Mouse (Mus musculus) heart, embryonic 11.5 days (tissue): ENCODE results near the gene Neil1. TPM values are rescaled to one million over a fixed set of nuclear protein-coding genes. Genes with fewer than 3 reads are reported as not detected.

Experiments used
- ATAC-seq: fragments of 200-750 bp; cut with Nextera tagmentation; replicated peaks from 2 replicates; pipeline ENCODE4 v1.8.0; 2017; ENCODE audit warnings: moderate library complexity; ENCODE audit not compliant: insufficient number of reproducible peaks, low FRiP score, low TSS enrichment
- H3K27ac ChIP-seq: fragments of 300-500 bp; sonication (generic); 2 replicates; pipeline ENCODE4 v1.5.1; 2014; ENCODE audit warnings: mild to moderate bottlenecking, low read depth, low read length
- H3K27me3 ChIP-seq: fragments of 300-500 bp; sonication (generic); 2 replicates; pipeline ENCODE4 v1.6.1; 2014; ENCODE audit warnings: mild to moderate bottlenecking, low read length, mixed read lengths; ENCODE audit not compliant: control insufficient read depth, insufficient read depth
- H3K36me3 ChIP-seq: fragments of 300-500 bp; sonication (generic); 2 replicates; pipeline ENCODE4 v1.6.1; 2014; ENCODE audit warnings: mild to moderate bottlenecking, low read length, moderate library complexity, mixed read lengths; ENCODE audit not compliant: control insufficient read depth, insufficient read depth
- H3K4me1 ChIP-seq: fragments of 300-500 bp; sonication (generic); 2 replicates; pipeline ENCODE4 v1.6.1; 2014; ENCODE audit warnings: low read length; ENCODE audit not compliant: control insufficient read depth, insufficient read depth
- H3K4me2 ChIP-seq: fragments of 300-500 bp; sonication (generic); 2 replicates; pipeline ENCODE4 v1.6.1; 2014; ENCODE audit warnings: mild to moderate bottlenecking, moderate library complexity
- H3K4me3 ChIP-seq: fragments of 300-500 bp; sonication (generic); 2 replicates; pipeline ENCODE4 v1.5.1; 2014; ENCODE audit warnings: low read depth, low read length
- H3K9ac ChIP-seq: fragments of 300-500 bp; sonication (generic); 2 replicates; pipeline ENCODE4 v1.6.1; 2014; ENCODE audit warnings: mild to moderate bottlenecking, low read depth, low read length, moderate library complexity
- H3K9me3 ChIP-seq: fragments of 300-500 bp; sonication (generic); replicated peaks from 2 replicates; pipeline ENCODE4 v1.6.1; 2016; ENCODE audit warnings: low read length; ENCODE audit not compliant: control insufficient read depth
- WGBS: fragments of 180-500 bp; shearing (Covaris S2); extraction: QIAGEN DNeasy Blood & Tissue Kit; methylation state at CpG from one replicate; pipeline ENCODE4 v1.1.7; 2014; ENCODE audit not compliant: insufficient replicate concordance; 5-methylcytosine and 5-hydroxymethylcytosine counted together
- polyA plus RNA-seq: library from polyadenylated mRNA; unstranded; fragments of >200 nt; fragmentation: Nextera tagmentation; extraction: Ambion mirVana; gene quantifications from 2 replicates; pipeline ENCODE4 v1.2.1, GENCODE M21; 2014

The Neil1 gene
- polyA plus RNA-seq, 1 experiment from 2014 or later = 4.4 TPM

DNA sequence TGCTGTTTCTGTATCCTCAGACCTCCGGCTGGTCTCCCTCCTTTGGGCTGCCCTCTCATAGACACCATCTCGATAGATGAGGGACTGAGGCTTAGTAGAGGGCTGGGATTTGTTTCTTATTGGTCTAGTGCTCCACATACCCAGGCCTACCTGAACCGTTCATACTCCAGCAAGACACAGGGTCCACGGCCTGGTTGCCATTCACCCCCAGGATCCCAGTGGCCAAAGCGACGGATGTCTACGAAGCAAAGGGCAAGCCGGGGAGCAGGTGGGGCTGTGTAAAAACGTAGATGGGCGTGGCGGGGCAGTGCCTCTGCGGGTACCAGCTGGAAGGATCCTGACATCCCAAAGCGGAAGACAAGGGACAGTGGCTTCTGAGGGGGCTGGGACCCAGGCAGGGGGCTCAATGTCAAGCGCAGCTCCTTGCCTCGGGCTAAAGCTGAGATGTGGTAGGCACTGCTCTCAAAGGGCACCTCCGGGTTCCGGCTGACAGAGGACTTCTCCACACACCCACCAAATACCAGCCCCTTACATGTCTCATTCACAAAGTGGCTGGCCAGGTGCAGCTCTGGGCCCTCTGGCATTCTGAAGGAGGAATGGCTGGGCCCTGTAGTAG lies 1.5 kb downstream of the Neil1 start:
- 84% methylated on average over 17 of the region's 17 CpGs for WGBS
- Histone ChIP-seq H3K27me3 (no peaks in the 10 kb centered on the region), H3K4me3 (no peak overlapping the region), H3K27ac (no peak overlapping the region), H3K36me3 (no peaks in the 10 kb centered on the region), H3K9me3 (no peaks in the 10 kb centered on the region), H3K4me2 (peak overlapping the region; percentile 89; the same call in 1 of the 2 replicates), H3K9ac (peak overlapping the region; percentile 82; the same call in 1 of the 2 replicates), H3K4me1 (peaks cover 4% of the 10 kb centered on the region; the same call in 1 of the 2 replicates)
- ATAC-seq = no peak

- Histone ChIP-seq H3K4me2 (no peak overlapping the region), H3K9ac (no peak overlapping the region), H3K36me3 (peaks cover 9% of the 10 kb centered on the region), H3K4me3 (no peak overlapping the region), H3K27ac (no peak overlapping the region), H3K4me1 (peaks cover 4% of the 10 kb centered on the region; the same call in 1 of the 2 replicates), H3K27me3 (no peaks in the 10 kb centered on the region), H3K9me3 (no peaks in the 10 kb centered on the region)
- no peak for ATAC-seq
- WGBS = 89% methylated on average over 8 of the region's 8 CpGs
Observed at GRCm38 (mm10) chr9:57144830-57145229, 3.3 kb downstream of the Neil1 start.

- no peak overlapping the region for H3K4me3 ChIP-seq
- peaks cover 4% of the 10 kb centered on the region; the same call in 1 of the 2 replicates for H3K4me1 ChIP-seq
- WGBS = 81% methylated on average over 11 of the region's 11 CpGs
- H3K9ac ChIP-seq = no peak overlapping the region
- no peaks in the 10 kb centered on the region for H3K27me3 ChIP-seq
- H3K9me3 ChIP-seq = no peaks in the 10 kb centered on the region
- H3K4me2 ChIP-seq = no peak overlapping the region
- ATAC-seq = no peak
- peaks cover 14% of the 10 kb centered on the region for H3K36me3 ChIP-seq
- no peak overlapping the region for H3K27ac ChIP-seq
Observed at GRCm38 (mm10) chr9:57143212-57143611, 4.9 kb downstream of the Neil1 start.

DNA sequence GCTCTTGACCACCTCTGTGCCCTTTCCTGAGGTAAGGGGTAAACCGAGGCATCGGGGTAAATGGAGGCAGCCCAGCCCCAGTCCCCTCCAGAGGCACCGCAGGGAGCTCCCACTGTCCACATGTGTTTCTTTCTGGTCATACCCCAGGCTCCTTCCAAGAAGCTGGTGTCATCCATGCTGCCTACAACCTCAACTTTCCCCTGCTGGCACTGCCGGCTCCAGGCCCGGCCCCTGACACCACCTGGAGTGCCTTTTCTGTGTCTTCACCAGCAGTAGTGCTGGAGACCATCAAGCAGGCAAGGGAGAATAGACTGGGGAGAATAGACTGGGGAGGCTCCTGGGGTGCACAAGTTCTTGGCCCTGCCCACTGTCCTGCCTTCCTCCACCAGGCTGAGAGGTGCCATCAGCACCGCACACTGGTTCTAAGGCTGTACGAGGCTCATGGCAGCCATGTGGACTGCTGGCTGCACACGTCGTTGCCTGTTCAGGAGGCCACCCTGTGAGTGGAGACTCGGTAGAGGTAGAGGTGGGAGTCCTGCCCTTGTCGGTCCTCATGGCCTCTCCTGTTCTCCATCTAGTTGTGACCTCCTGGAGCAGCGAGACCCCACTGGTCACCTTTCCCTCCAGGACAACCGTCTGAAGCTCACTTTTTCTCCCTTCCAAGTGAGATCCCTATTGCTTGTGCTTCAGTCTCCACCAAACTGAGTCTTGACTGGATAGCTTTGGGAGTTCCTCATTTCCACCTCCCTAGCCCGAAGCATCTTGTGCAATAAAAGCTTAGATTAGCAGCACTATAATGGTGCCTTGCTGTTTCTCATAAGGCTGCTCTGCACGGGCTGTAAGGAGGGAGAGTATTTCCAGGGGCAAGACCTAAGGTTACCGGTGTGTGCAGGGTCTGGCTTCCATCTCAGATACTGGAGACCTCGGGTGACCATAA lies 6.4 kb downstream of the Neil1 start:
- H3K27ac ChIP-seq = no peak overlapping the region
- no peak overlapping the region for H3K9ac ChIP-seq
- peaks cover 20% of the 10 kb centered on the region for H3K36me3 ChIP-seq
- no peak for ATAC-seq
- H3K9me3 ChIP-seq = no peaks in the 10 kb centered on the region
- no peaks in the 10 kb centered on the region for H3K27me3 ChIP-seq
- WGBS = 81% methylated on average over 17 of the region's 17 CpGs
- H3K4me1 ChIP-seq = no peaks in the 10 kb centered on the region
- no peak overlapping the region for H3K4me3 ChIP-seq
- no peak overlapping the region for H3K4me2 ChIP-seq

- WGBS = 83% methylated on average over 5 of the region's 5 CpGs
- Histone ChIP-seq H3K27me3 (no peaks in the 10 kb centered on the region), H3K4me3 (no peak overlapping the region), H3K27ac (no peak overlapping the region), H3K4me1 (no peaks in the 10 kb centered on the region), H3K9ac (no peak overlapping the region), H3K36me3 (peaks cover 24% of the 10 kb centered on the region), H3K4me2 (no peak overlapping the region), H3K9me3 (no peaks in the 10 kb centered on the region)
- ATAC-seq = no peak
Observed at GRCm38 (mm10) chr9:57139571-57139970, 8.5 kb downstream of the Neil1 start.

GRCm38 (mm10) chr9:57139110-57139509 lies 9.0 kb downstream of the Neil1 start:
- H3K27me3 ChIP-seq = no peaks in the 10 kb centered on the region
- WGBS = 92% methylated on average over 9 of the region's 9 CpGs
- H3K4me1 ChIP-seq = no peaks in the 10 kb centered on the region
- peaks cover 24% of the 10 kb centered on the region for H3K36me3 ChIP-seq
- no peak overlapping the region for H3K9ac ChIP-seq
- H3K4me3 ChIP-seq = no peak overlapping the region
- no peaks in the 10 kb centered on the region for H3K9me3 ChIP-seq
- ATAC-seq = no peak
- H3K27ac ChIP-seq = no peak overlapping the region
- no peak overlapping the region for H3K4me2 ChIP-seq

DNA sequence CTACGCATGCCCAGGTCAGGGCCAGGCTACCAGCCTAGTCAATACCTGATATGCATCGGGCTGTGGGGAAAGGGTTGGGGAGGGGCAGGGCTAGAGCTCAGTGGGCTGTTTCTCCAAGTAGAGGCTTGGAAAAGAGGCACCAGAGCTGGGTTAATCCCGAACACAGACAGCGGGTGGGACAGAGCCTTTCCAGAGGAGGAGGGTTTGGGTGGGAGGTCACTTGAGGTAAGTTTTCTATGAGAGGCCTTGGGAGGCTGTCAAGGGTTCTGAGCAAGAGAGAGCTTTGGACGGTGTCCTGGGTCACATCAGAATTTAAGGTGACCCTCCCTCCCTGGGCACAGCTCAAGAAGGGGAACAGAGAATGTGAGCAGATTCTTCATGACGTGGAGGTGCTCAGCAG lies 9.6 kb downstream of the Neil1 start:
- 86% methylated on average over 6 of the region's 6 CpGs for WGBS
- Histone ChIP-seq H3K9me3 (no peaks in the 10 kb centered on the region), H3K4me2 (no peak overlapping the region), H3K36me3 (peaks cover 24% of the 10 kb centered on the region), H3K9ac (no peak overlapping the region), H3K4me1 (no peaks in the 10 kb centered on the region), H3K27ac (no peak overlapping the region), H3K4me3 (no peak overlapping the region), H3K27me3 (no peaks in the 10 kb centered on the region)
- no peak for ATAC-seq

- 89% methylated on average over 9 of the region's 9 CpGs for WGBS
- H3K4me3 ChIP-seq = no peak overlapping the region
- no peaks in the 10 kb centered on the region for H3K27me3 ChIP-seq
- no peak for ATAC-seq
- 0 out of 2 replicates have a peak overlapping the region, but pooled peaks have one; percentile 5 for H3K9ac ChIP-seq
- peaks cover 24% of the 10 kb centered on the region for H3K36me3 ChIP-seq
- no peaks in the 10 kb centered on the region for H3K4me1 ChIP-seq
- H3K9me3 ChIP-seq = no peaks in the 10 kb centered on the region
- H3K4me2 ChIP-seq = no peak overlapping the region
- no peak overlapping the region for H3K27ac ChIP-seq
Observed at GRCm38 (mm10) chr9:57137777-57138176, 10.3 kb downstream of the Neil1 start.
